12 mouse cellular contexts compared by ENCODE assay signal in genomic region chr3:104352358-104353060, GRCm38 (mm10).
DNase-seq lines count a peak whose midpoint lies in the region; ATAC-seq and TF ChIP-seq lines count a peak whose summit lies in the region.
"Had no signal": no experiment of that assay in that cellular context is flagged by ENCODE, and none has a peak within 500 bp of the region (broad histone marks: within the 10 kb centered on the region; RNA-seq: fewer than 3 reads in every experiment).

No protein-coding gene starts in this region.

- no peak for ATAC-seq in stomach, embryonic 15.5 days (ENCODE audit: insufficient read depth, low FRiP score, low read depth)
- ATAC-seq in stomach, postnatal 0 days (ENCODE audit: low FRiP score, low TSS enrichment) = no peak
- 0 out of 2 replicates have a peak, but pooled peaks have one; percentile 12 for ATAC-seq in heart, embryonic 13.5 days (ENCODE audit: extremely low read depth, insufficient number of reproducible peaks, low FRiP score, low TSS enrichment)
- no peak for ATAC-seq in megakaryocyte-erythroid progenitor cell, adult 5-6 weeks (replicated peaks; ENCODE audit: low FRiP score, low TSS enrichment, poor library complexity, severe bottlenecking)
- no peak for ATAC-seq in monocyte, adult 5-6 weeks (replicated peaks; ENCODE audit: insufficient number of reproducible peaks, low FRiP score, low TSS enrichment, poor library complexity, severe bottlenecking)

- H3K9me3 ChIP-seq in stomach, embryonic 15.5 days = no peaks in the 10 kb centered on the region
- H3K9me3 ChIP-seq in stomach, postnatal 0 days (ENCODE audit: control insufficient read depth, low read length) = no peaks in the 10 kb centered on the region
- H3K9me3 ChIP-seq in heart, embryonic 13.5 days = no peaks in the 10 kb centered on the region

- peak; percentile 92 for DNase-seq in heart, adult 11 months
- no peak for DNase-seq in heart, postnatal 14 days
- DNase-seq in stomach, postnatal 0 days (ENCODE audit: low spot score) = no peak
- no peak for DNase-seq in cerebellum, adult 2 months
- DNase-seq: gastrocnemius, postnatal 25 days; layer of hippocampus, postnatal 36 days; liver; thymus, postnatal 14 days had no signal

- H3K4me1 ChIP-seq in stomach, embryonic 15.5 days = 0 out of 2 replicates have a peak, but pooled peaks cover 3% of the 10 kb centered on the region
- H3K4me1 ChIP-seq in stomach, postnatal 0 days (replicated peaks; ENCODE audit: control insufficient read depth, insufficient read depth) = peaks cover 11% of the 10 kb centered on the region; the same call in 1 of the 2 replicates
- H3K4me1 ChIP-seq in heart, embryonic 13.5 days = peaks cover 29% of the 10 kb centered on the region
- peaks cover 11% of the 10 kb centered on the region for H3K4me1 ChIP-seq in cerebellum, adult 2 months (ENCODE audit: control insufficient read depth, insufficient read depth, low read length)

- no peak overlapping the region for H3K4me3 ChIP-seq in stomach, embryonic 15.5 days (replicated peaks)
- no peak overlapping the region for H3K4me3 ChIP-seq in stomach, postnatal 0 days (ENCODE audit: low read depth, low read length)
- H3K4me3 ChIP-seq in heart, embryonic 13.5 days = no peak overlapping the region
- H3K4me3 ChIP-seq in cerebellum, adult 2 months (replicated peaks; ENCODE audit: insufficient read depth, low read depth, low read length) = no peak overlapping the region

- TF ChIP-seq CTCF in stomach, postnatal 0 days (IDR thresholded peaks at IDR 0.05; ENCODE audit: low read depth) = no peak
- no peak for TF ChIP-seq CTCF in cerebellum, adult 2 months (IDR thresholded peaks at IDR 0.05; ENCODE audit: borderline replicate concordance, insufficient read depth, low read depth, low read length)

- peak overlapping the region; percentile 31; the same call in 1 of the 2 replicates for H3K27ac ChIP-seq in stomach, embryonic 15.5 days
- H3K27ac ChIP-seq in stomach, postnatal 0 days (replicated peaks) = no peak overlapping the region
- H3K27ac ChIP-seq in heart, embryonic 13.5 days (replicated peaks) = peak overlapping the region; percentile 83
- H3K27ac ChIP-seq in cerebellum, adult 2 months (ENCODE audit: insufficient read depth, low read length) = no peak overlapping the region

- no peak for TF ChIP-seq EP300 in stomach, postnatal 0 days (optimal IDR thresholded peaks at IDR 0.05)

- no peak overlapping the region for H3K4me2 ChIP-seq in stomach, embryonic 15.5 days
- H3K4me2 ChIP-seq in stomach, postnatal 0 days (replicated peaks; ENCODE audit: low read depth) = no peak overlapping the region
- H3K4me2 ChIP-seq in heart, embryonic 13.5 days = no peak overlapping the region

- no peak for TF ChIP-seq POLR2A in cerebellum, adult 2 months (IDR thresholded peaks at IDR 0.05; ENCODE audit: borderline replicate concordance, insufficient read depth, low read length)

- no peaks in the 10 kb centered on the region for H3K27me3 ChIP-seq in stomach, embryonic 15.5 days (replicated peaks)
- H3K27me3 ChIP-seq in stomach, postnatal 0 days (ENCODE audit: control insufficient read depth, insufficient read depth, low read length) = no peaks in the 10 kb centered on the region
- H3K27me3 ChIP-seq in heart, embryonic 13.5 days (replicated peaks) = no peaks in the 10 kb centered on the region
- H3K27me3 ChIP-seq in cerebellum, adult 2 months (ENCODE audit: control insufficient read depth, insufficient read depth, low read length) = no peaks in the 10 kb centered on the region; the same call in 1 of the 2 replicates

- no peaks in the 10 kb centered on the region for H3K36me3 ChIP-seq in stomach, embryonic 15.5 days
- no peaks in the 10 kb centered on the region for H3K36me3 ChIP-seq in stomach, postnatal 0 days (ENCODE audit: control insufficient read depth, insufficient read depth, low read length)
- no peaks in the 10 kb centered on the region for H3K36me3 ChIP-seq in heart, embryonic 13.5 days

- intact Hi-C loops in heart, postnatal 14 days (cut with DNase I) = no loop called here

- H3K9ac ChIP-seq in stomach, embryonic 15.5 days = no peak overlapping the region
- no peak overlapping the region for H3K9ac ChIP-seq in stomach, postnatal 0 days (ENCODE audit: low read length)
- H3K9ac ChIP-seq in heart, embryonic 13.5 days = no peak overlapping the region

- 53% methylated on average over 7 of the region's 7 CpGs for WGBS in stomach, embryonic 15.5 days
- 47% methylated on average over 7 of the region's 7 CpGs for WGBS in stomach, postnatal 0 days
- WGBS in heart, embryonic 13.5 days = 37% methylated on average over 7 of the region's 7 CpGs
- 72% methylated on average over 7 of the region's 7 CpGs for WGBS in cerebellum, adult 2 months

Comparison
In these comparisons a context has a peak if more than half of its experiments do, and no peak if none do; other contexts are left out.
1. H3K27ac ChIP-seq: peak in stomach, embryonic 15.5 days (single experiment) and heart, embryonic 13.5 days (single experiment); none in stomach, postnatal 0 days (single experiment) and cerebellum, adult 2 months (single experiment).